Mouse (Mus musculus): ENCODE data around the gene Smim11. TPM values are rescaled to one million over a fixed set of nuclear protein-coding genes. Genes with fewer than 3 reads are reported as not detected.

The Smim11 gene
- total RNA-seq, 2 experiments from 2014 or later = 71.7 to 72.1 TPM

DNA sequence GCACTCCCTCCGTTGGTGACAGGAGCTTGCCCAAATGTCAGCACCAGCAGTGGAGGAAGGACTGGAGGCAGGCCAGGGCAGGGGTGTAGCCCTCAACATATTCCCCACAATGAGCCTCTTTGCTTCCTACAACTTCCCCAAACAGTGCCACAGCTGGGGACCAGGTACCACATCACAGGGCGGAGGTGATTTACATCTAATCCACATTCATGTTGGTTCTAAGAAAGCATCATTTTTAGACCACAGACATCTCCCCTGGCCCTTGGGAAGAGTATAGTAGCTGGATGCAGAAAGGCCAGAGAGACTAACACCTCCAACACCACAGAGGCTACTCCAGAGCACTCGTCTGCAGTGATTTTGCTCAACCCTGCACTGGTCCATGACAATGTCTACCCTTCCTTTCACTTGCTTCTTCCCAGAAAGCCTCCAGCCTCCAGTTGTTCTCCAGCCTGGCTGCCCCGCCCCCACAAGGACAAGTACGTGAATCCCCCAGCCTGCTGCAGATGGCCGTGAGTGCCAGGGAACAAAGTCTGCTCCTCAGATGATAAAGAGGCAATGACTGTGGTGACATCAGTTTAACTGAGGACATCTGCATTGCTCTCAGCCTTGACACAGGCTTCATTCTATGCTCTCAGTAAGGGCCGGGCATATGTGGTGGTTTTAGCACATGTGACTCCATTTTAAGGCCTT lies 15.1 kb downstream of the Smim11 start:
- DNase-seq (ENCODE audit: low spot score in 2 of 2) = no peak

DNA sequence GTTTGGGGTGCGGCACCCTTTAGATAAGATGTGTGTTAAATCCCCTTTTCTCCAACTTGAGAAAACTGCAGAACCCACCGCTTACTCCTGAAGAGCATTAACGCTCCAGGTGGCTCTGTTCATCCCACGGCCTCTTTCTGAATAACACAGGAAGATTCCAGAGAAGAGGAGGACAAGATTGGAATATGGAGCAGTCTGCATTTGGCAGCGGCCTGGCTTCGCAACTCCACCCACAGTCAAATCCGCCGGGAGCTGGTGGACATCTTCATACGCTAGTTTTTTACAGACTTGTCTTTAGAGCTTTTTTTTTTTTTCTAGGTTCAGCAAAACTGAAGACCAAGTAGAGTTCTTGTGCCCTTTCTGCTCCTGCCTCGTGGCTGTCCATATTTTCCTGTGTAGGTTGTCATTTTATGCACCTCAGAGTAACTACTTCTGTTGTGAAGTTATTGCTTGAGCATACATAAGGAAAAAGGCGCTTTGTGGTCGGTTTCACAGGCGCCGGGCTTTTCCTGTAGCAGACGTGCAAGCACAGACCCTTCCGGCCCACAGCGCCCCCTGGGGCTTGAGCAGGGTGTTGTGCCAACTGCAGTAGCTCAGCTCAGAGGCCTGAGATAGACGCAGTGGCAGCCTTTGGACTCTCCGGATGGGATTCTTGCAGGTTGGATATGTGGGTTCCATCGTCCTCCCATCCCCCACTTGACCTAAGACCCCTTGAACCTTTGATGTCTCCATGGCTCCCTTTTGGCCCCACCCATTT lies 18.4 kb downstream of the Smim11 start:
- DNase-seq (ENCODE audit: low spot score in 2 of 2) = peak; percentile 54 to 66

- DNase-seq (ENCODE audit: low spot score in 2 of 2) = no peak
These were observed 19.3 kb downstream of the Smim11 start for GRCm38 (mm10) chr16:92320361-92320760.

- DNase-seq (ENCODE audit: low spot score in 2 of 2) = no peak
These were observed 20.3 kb downstream of the Smim11 start, which contains the start of gene Fam243 for GRCm38 (mm10) chr16:92321341-92321740. Gene Fam243, minus strand, starts transcription at chr16:92321441.

DNA sequence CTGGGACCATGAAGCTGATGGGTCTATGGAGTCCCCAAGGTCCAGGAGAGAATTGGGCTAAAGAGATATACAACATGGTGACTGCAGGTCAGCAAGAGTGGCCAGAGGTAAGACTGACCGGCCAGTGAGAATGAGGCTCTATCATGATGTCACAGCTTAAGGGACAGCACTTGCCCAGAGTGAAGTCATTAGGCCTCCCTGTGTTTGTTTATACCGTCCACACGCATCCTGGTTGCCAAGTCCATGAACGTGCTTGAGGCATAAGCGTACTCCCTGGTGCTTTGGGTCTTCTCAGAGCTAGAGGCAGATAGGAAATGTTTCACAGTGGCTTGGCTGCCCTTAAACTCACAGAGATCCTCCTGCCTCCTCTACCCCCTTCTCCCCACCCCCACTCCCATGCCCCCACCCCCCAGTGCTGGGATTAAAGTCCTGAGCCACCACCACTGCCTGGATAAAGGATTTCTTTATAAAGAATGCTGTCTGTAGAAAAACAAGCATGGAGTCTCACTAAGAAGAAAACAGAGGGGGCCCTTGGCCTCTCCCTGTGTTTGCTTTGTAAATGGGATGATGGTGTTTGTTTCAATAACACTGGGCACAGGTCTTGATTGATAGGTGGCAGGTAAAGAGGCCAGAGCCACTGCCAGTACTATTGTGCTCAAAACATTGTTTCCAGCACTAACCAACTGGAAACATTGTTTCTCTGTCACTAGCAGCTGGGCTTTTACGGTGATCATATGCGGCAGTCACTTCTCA lies 23.4 kb downstream of the Smim11 start:
- DNase-seq (ENCODE audit: low spot score in 2 of 2) = no peak

- no peak for DNase-seq (ENCODE audit: low spot score in 2 of 2)
These were observed 23.9 kb downstream of the Smim11 start for GRCm38 (mm10) chr16:92325062-92325406.

GRCm38 (mm10) chr16:92327911-92328310 lies 26.8 kb downstream of the Smim11 start:
- no peak for DNase-seq (ENCODE audit: low spot score in 2 of 2)

GRCm38 (mm10) chr16:92330966-92331365 lies 29.9 kb downstream of the Smim11 start:
- DNase-seq (ENCODE audit: low spot score in 2 of 2) = no peak

DNA sequence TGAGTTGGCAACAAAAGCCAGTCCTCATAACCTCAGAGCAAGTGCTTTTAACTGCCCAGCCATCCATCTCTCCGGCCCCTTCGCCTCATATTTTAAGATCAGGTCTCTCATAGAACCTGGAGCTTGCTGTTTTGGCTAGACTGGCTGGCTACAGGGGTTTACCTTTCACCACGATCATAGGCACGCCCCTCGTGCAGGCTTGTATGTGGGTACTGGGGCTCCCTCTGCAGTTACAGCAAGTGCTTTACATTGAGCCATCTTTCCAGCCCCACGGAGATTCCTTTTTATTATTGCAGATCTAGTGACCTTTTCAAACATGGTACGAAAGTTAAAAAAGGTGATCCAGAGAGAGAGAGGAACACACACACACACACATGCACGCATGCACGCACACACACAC lies 33.5 kb downstream of the Smim11 start:
- DNase-seq (ENCODE audit: low spot score in 2 of 2) = no peak

DNA sequence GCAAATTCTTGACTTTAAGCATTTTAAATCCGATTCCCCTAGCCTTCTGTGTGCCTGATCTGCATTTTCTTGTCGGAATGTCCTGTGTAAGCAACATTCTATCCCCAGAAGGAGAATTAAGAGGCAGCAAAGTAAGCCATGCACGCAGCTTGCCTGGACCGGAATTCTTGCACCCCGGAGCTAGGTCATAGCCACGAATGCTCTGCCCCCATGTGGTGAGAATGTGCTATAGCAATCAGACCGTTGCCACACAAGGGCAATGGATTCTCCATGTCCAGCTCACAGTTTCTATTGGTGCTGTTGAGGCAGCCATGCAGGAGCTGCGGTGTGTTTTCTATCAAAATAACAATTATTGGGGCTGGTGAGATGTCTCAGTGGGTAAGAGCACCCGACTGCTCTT lies 35.2 kb downstream of the Smim11 start:
- peak; percentile 55 to 77 for DNase-seq (ENCODE audit: low spot score in 2 of 2)

- peak in 1 of 2 experiments; percentile 70 for DNase-seq (ENCODE audit: low spot score in 2 of 2)
These were observed 39.8 kb downstream of the Smim11 start for GRCm38 (mm10) chr16:92340612-92341511.

- no peak for DNase-seq (ENCODE audit: low spot score in 2 of 2)
These were observed 44.1 kb downstream of the Smim11 start for GRCm38 (mm10) chr16:92345177-92345576.

GRCm38 (mm10) chr16:92346297-92346916 lies 45.3 kb downstream of the Smim11 start:
- peak in 1 of 2 experiments; percentile 46 for DNase-seq (ENCODE audit: low spot score in 2 of 2)

DNA sequence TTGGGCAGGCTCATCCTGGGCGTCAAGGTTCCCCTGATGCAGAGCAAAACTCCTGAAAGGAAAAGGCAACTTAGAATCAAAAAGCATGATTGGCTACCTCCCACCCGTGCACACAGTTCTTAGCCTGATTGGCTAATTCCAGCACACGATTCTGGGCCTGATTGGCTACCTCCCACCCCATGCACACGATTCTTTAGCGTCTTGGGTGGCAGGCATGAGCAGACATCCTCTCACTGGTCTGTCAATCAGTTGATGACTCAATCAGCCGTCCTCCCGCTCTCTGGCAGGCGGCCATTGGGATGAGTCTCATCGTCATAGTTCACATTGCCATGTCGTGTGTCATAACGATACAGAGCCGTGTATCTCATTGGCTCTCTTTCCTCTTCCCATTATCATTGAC lies 47.9 kb downstream of the Smim11 start:
- no peak for DNase-seq (ENCODE audit: low spot score in 2 of 2)

DNA sequence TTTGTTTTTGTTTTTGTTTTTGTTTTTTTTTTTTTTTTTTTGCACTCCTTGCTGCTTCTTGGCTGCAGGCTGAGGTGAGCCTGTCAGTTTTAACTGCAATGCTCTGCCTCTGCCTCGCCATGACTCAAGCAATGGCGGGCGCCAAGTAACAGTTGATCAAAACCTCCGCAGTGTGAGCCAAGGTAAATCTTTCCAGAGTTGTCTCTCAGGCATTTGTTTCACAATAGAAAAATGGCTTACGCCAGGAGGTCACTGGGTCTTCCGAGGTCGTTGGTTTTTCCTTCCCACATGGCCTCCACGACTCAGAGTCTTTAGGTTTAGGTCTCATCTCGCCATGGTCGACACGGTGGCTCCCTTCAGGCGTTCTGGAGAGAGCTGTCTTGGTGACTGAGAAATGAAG lies 52.2 kb downstream of the Smim11 start:
- no peak for DNase-seq (ENCODE audit: low spot score in 2 of 2)

DNA sequence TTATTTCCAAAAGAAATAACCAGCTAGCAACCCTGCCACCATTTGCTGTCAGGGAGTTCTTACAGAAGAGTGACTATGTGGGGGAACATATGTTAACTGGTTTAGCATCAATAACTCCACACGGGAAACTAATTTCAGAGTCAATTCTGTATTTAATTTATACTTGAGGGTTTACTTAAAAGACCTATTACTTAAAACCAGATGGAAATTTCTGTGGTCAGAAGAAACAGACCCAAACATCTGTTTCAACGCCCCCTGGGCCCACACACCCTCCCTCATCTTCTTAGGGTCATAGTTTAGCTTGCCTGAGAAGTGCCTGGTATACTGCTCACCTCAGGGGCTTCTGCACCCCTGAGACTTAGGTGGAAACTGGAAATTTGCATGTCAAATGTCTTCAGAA lies 52.8 kb downstream of the Smim11 start:
- no peak for DNase-seq (ENCODE audit: low spot score in 2 of 2)

GRCm38 (mm10) chr16:92355366-92355765 lies 54.3 kb downstream of the Smim11 start:
- no peak for DNase-seq (ENCODE audit: low spot score in 2 of 2)

DNA sequence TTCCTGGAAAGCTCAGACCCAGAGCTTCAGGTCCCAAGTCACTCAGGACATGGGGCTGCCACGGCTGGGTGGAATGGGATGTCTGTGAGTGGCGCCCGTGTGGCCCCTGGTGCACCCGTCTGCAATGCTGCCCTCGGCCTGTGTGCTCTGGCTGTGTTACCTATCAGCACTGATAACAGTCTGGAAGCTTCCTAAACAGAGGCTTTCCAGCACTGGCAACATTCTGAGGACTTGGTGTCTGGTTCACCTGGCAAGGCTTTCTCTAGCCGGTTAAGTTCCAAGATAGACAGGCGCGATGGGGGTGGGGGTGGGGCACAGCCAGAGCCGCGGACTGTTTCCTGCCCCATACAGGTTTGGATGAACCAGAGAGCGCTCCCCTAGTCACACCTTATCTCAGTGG lies 54.9 kb downstream of the Smim11 start:
- DNase-seq (ENCODE audit: low spot score in 2 of 2) = no peak

DNA sequence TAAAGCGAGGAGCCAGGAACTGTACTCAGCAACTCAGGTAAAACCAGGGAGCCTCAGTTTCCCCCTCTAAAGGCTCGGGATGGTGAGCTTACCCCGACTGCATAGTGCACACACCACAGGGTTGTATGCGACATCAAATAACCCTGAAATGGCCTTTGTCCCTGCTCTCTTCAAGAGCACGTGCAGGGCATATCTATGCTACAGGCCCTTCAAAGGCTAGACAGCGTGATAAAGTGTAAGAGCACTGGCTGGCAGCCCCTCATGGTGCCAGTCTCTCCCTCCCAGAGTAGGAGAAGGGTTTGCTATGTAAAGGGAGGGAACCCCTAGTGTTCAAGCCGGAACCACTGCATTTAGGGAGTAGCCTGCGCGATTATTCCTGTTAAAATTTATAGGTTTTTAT lies 55.9 kb downstream of the Smim11 start:
- no peak for DNase-seq (ENCODE audit: low spot score in 2 of 2)

GRCm38 (mm10) chr16:92357566-92357965 lies 56.5 kb downstream of the Smim11 start:
- DNase-seq (ENCODE audit: low spot score in 2 of 2) = no peak

DNA sequence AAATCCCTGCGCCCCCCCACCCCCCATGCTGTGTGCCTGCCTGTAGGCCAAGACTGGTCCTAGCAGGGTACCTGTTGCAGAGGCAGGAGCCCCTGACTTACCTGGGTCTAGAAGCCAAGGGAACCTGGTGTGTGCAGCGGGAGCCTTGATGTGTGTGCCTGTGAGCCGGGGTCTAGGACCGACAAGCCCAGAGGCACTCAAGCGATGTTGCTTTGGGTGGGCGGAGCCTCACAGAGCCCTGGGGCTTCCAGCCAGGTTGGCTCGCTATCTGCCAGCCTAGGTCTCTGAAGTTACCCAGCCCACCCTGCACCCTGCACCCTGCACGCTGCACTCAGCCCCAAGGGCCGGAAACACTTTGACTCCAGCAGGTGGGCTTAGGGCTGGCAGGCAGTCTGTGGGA lies 57.6 kb downstream of the Smim11 start:
- DNase-seq (ENCODE audit: low spot score in 2 of 2) = no peak

Measured in gastrocnemius, postnatal 4 days (tissue).